Mouse (Mus musculus): ENCODE measurements around the gene H2-Ke6. TPM values are rescaled to one million over a fixed set of nuclear protein-coding genes. Genes with fewer than 3 reads are reported as not detected.

Gene H2-Ke6
- polyA plus RNA-seq, 1 experiment from 2014 or later, result 47.4 TPM

- Histone ChIP-seq H3K4me1 (replicated peaks) (peaks cover 75% of the 10 kb centered on the region), H3K9me3 (replicated peaks) (no peaks in the 10 kb centered on the region), H3K27me3 (no peaks in the 10 kb centered on the region), H3K4me2 (peak overlapping the region; percentile 89), H3K27ac (no peak overlapping the region), H3K9ac (peak overlapping the region; percentile 96; the same call in 1 of the 2 replicates), H3K36me3 (peaks cover 29% of the 10 kb centered on the region), H3K4me3 (peak overlapping the region; percentile 91)
- WGBS, result 84% methylated on average over 18 of the region's 18 CpGs
- ATAC-seq (replicated peaks; ENCODE audit: insufficient number of reproducible peaks, insufficient read depth, low FRiP score, low read depth), result no peak
Observed at GRCm38 (mm10) chr17:34029150-34029889, 1.5 kb upstream of the H2-Ke6 start.

- Histone ChIP-seq H3K27me3 (no peaks in the 10 kb centered on the region), H3K4me2 (peak overlapping the region; percentile 94; the same call in 1 of the 2 replicates), H3K4me1 (replicated peaks) (peaks cover 71% of the 10 kb centered on the region), H3K4me3 (peak overlapping the region; percentile 59), H3K36me3 (peaks cover 22% of the 10 kb centered on the region), H3K9ac (no peak overlapping the region), H3K9me3 (replicated peaks) (no peaks in the 10 kb centered on the region), H3K27ac (peak overlapping the region; percentile 74)
- WGBS, result 64% methylated on average over 17 of the region's 17 CpGs
- ATAC-seq (replicated peaks; ENCODE audit: insufficient number of reproducible peaks, insufficient read depth, low FRiP score, low read depth), result no peak
Observed at GRCm38 (mm10) chr17:34028501-34029149, 765 bp upstream of the H2-Ke6 start.

- Histone ChIP-seq H3K27ac (peak overlapping the region; percentile 74), H3K9ac (peak overlapping the region; percentile 66), H3K27me3 (no peaks in the 10 kb centered on the region), H3K4me1 (replicated peaks) (peaks cover 61% of the 10 kb centered on the region), H3K9me3 (replicated peaks) (no peaks in the 10 kb centered on the region), H3K4me2 (peak overlapping the region; percentile 94), H3K36me3 (peaks cover 28% of the 10 kb centered on the region), H3K4me3 (peak overlapping the region; percentile 59)
- 10% methylated on average over 36 of the region's 36 CpGs for WGBS
- ATAC-seq (replicated peaks; ENCODE audit: insufficient number of reproducible peaks, insufficient read depth, low FRiP score, low read depth), result no peak
Observed at GRCm38 (mm10) chr17:34026917-34027655, 774 bp downstream of the H2-Ke6 start.

GRCm38 (mm10) chr17:34026221-34026620 is 1.6 kb downstream of the H2-Ke6 start:
- ATAC-seq (replicated peaks; ENCODE audit: insufficient number of reproducible peaks, insufficient read depth, low FRiP score, low read depth), result no peak
- no peaks in the 10 kb centered on the region for H3K27me3 ChIP-seq
- H3K4me1 ChIP-seq (replicated peaks), result peaks cover 61% of the 10 kb centered on the region
- H3K9ac ChIP-seq, result 0 out of 2 replicates have a peak overlapping the region, but pooled peaks have one; percentile 6
- H3K27ac ChIP-seq, result no peak overlapping the region
- peaks cover 34% of the 10 kb centered on the region for H3K36me3 ChIP-seq
- no peaks in the 10 kb centered on the region for H3K9me3 ChIP-seq (replicated peaks)
- H3K4me2 ChIP-seq, result peak overlapping the region; percentile 92; the same call in 1 of the 2 replicates
- 39% methylated on average over 2 of the region's 2 CpGs for WGBS
- H3K4me3 ChIP-seq, result no peak overlapping the region; the same call in 1 of the 2 replicates

- Histone ChIP-seq H3K4me2 (peak overlapping the region; percentile 92), H3K9ac (0 out of 2 replicates have a peak overlapping the region, but pooled peaks have one; percentile 95), H3K9me3 (replicated peaks) (no peaks in the 10 kb centered on the region), H3K36me3 (peaks cover 38% of the 10 kb centered on the region), H3K27me3 (no peaks in the 10 kb centered on the region), H3K27ac (no peak overlapping the region), H3K4me1 (replicated peaks) (peaks cover 59% of the 10 kb centered on the region), H3K4me3 (peak overlapping the region; percentile 73; the same call in 1 of the 2 replicates)
- ATAC-seq (replicated peaks; ENCODE audit: insufficient number of reproducible peaks, insufficient read depth, low FRiP score, low read depth), result no peak
- 26% methylated on average over 7 of the region's 7 CpGs for WGBS
Observed at GRCm38 (mm10) chr17:34025756-34026151, 2.1 kb downstream of the H2-Ke6 start.

- H3K4me2 ChIP-seq, result peak overlapping the region; percentile 92
- no peaks in the 10 kb centered on the region for H3K9me3 ChIP-seq (replicated peaks)
- H3K4me1 ChIP-seq (replicated peaks), result peaks cover 53% of the 10 kb centered on the region
- H3K27me3 ChIP-seq, result no peaks in the 10 kb centered on the region
- H3K9ac ChIP-seq, result peak overlapping the region; percentile 95
- peak overlapping the region; percentile 73 for H3K4me3 ChIP-seq
- ATAC-seq (replicated peaks; ENCODE audit: insufficient number of reproducible peaks, insufficient read depth, low FRiP score, low read depth), result peak; percentile 7
- H3K27ac ChIP-seq, result peak overlapping the region; percentile 94
- H3K36me3 ChIP-seq, result peaks cover 38% of the 10 kb centered on the region
- under 1% methylated on average over 57 of the region's 57 CpGs for WGBS
Observed at GRCm38 (mm10) chr17:34024861-34025755, 2.8 kb downstream of the H2-Ke6 start.

GRCm38 (mm10) chr17:34024317-34024821 is 3.5 kb downstream of the H2-Ke6 start, which contains the start of gene Ring1:
Gene Ring1 (minus strand): TSS chr17:34024680.
- under 1% methylated on average over 53 of the region's 58 CpGs for WGBS

GRCm38 (mm10) chr17:34023678-34024077 is 4.2 kb downstream of the H2-Ke6 start:
- Histone ChIP-seq H3K27ac (peak overlapping the region; percentile 94), H3K9me3 (replicated peaks) (no peaks in the 10 kb centered on the region; the same call in 1 of the 2 replicates), H3K4me3 (peak overlapping the region; percentile 73), H3K4me2 (peak overlapping the region; percentile 92), H3K27me3 (no peaks in the 10 kb centered on the region), H3K36me3 (peaks cover 24% of the 10 kb centered on the region), H3K9ac (peak overlapping the region; percentile 95), H3K4me1 (replicated peaks) (peaks cover 39% of the 10 kb centered on the region)
- no peak for ATAC-seq (replicated peaks; ENCODE audit: insufficient number of reproducible peaks, insufficient read depth, low FRiP score, low read depth)
- WGBS, result 66% methylated on average over 9 of the region's 9 CpGs

More at GRCm38 (mm10) chr17:34024317-34024821, 3.5 kb downstream of the H2-Ke6 start, which contains the start of gene Ring1:
- Histone ChIP-seq H3K4me3 (peak within 1 kb of the TSS; percentile 73), H3K9me3 (replicated peaks) (no peaks in the 10 kb centered on the region), H3K4me1 (replicated peaks) (peaks cover 46% of the 10 kb centered on the region), H3K27ac (peak within 1 kb of the TSS; percentile 94), H3K36me3 (peaks cover 30% of the 10 kb centered on the region), H3K4me2 (peak within 1 kb of the TSS; percentile 92), H3K27me3 (no peaks in the 10 kb centered on the region), H3K9ac (peak within 1 kb of the TSS; percentile 95)
- peak; percentile 64 for ATAC-seq (replicated peaks; ENCODE audit: insufficient number of reproducible peaks, insufficient read depth, low FRiP score, low read depth)

- H3K36me3 ChIP-seq, result peaks cover 17% of the 10 kb centered on the region
- peaks cover 32% of the 10 kb centered on the region for H3K4me1 ChIP-seq (replicated peaks)
- no peak for ATAC-seq (replicated peaks; ENCODE audit: insufficient number of reproducible peaks, insufficient read depth, low FRiP score, low read depth)
- H3K4me3 ChIP-seq, result no peak overlapping the region
- WGBS, result 96% methylated on average over 20 of the region's 20 CpGs
- H3K27ac ChIP-seq, result no peak overlapping the region
- no peaks in the 10 kb centered on the region for H3K27me3 ChIP-seq
- no peak overlapping the region for H3K4me2 ChIP-seq
- H3K9me3 ChIP-seq (replicated peaks), result no peaks in the 10 kb centered on the region; the same call in 1 of the 2 replicates
- no peak overlapping the region for H3K9ac ChIP-seq
Observed at GRCm38 (mm10) chr17:34022987-34023386, 4.9 kb downstream of the H2-Ke6 start.

GRCm38 (mm10) chr17:34022414-34022783 is 5.5 kb downstream of the H2-Ke6 start:
- WGBS, result 85% methylated on average over 14 of the region's 14 CpGs
- Histone ChIP-seq H3K9me3 (replicated peaks) (no peaks in the 10 kb centered on the region; the same call in 1 of the 2 replicates), H3K4me2 (no peak overlapping the region), H3K9ac (no peak overlapping the region), H3K27me3 (no peaks in the 10 kb centered on the region), H3K4me3 (no peak overlapping the region), H3K27ac (no peak overlapping the region), H3K4me1 (replicated peaks) (peaks cover 29% of the 10 kb centered on the region), H3K36me3 (peaks cover 17% of the 10 kb centered on the region)
- no peak for ATAC-seq (replicated peaks; ENCODE audit: insufficient number of reproducible peaks, insufficient read depth, low FRiP score, low read depth)

Data from heart, embryonic 15.5 days (tissue).